Mouse (Mus musculus) heart, postnatal 10 days (tissue): ENCODE measurements around the gene Epp13. TPM values are rescaled to one million over a fixed set of nuclear protein-coding genes. Genes with fewer than 3 reads are reported as not detected.
"Not testable (repeated sequence)": the region's sequence is repeated elsewhere in the genome, so short reads cannot be mapped to it uniquely, and the experiment has no call there.

Source experiments
- DNase-seq, 2 experiments: peaks; one replicate each; pipeline ENCODE4 v3.0.0; 2021
- intact Hi-C: fragments of 180-260 bp; cut with DNase I; formaldehyde crosslinking; loops from one replicate; pipeline ENCODE4 v1.15.1; 2025
- total RNA-seq, 2 experiments: library from RNA; stranded (reverse); gene quantifications; 2 replicates each; pipeline ENCODE4 v1.2.3; 2021

Gene Epp13
- total RNA-seq, 2 experiments from 2014 or later, result not detected

DNA sequence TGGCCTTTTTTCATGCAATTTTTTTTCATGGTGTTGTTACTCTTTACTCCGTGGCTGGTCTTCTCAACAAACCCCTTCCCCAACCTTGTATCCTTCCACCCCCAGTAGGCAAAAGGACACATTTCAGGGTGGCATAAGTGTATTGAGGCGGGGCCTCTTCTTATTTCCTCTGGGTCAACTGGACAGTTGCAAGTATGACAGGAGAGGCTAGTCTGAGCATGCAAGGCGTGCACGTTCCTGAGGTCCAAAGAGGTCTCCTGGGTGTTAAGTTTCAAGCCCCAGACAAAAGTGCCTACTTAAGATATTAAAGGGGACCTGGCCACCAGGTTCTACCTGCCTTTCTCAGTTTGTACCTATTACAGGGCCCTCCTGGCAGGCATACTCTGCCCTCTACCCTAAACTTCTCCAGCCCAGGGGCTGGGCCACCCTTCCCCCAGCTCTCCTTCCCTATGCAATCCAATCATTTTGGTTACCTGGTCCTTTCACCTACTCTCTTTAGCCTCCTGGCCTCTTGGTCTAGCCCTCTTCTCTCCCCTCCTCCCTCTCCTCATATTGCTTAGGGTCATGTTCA lies 32.0 kb downstream of the Epp13 start:
- DNase-seq, result no peak
- intact Hi-C loops, result loop anchor here (5.0 to 10.0 kb wide), 4 partner anchors 48 to 1270 kb away; partner anchors contain the start of genes Fiz1, Gm20715, Gm44973 and Zfp524

GRCm38 (mm10) chr7:6285366-6285765 lies 32.9 kb downstream of the Epp13 start:
- DNase-seq, result no peak
- intact Hi-C loops, result loop anchor here (5.0 to 10.0 kb wide), 3 partner anchors 47 to 1271 kb away; partner anchors contain the start of genes Fiz1, Gm44973, Zfp524 and Zfp583

GRCm38 (mm10) chr7:6285842-6286705 lies 33.6 kb downstream of the Epp13 start, which contains the start of gene Zfp667:
Gene Zfp667, plus strand, starts transcription at chr7:6286579.
- intact Hi-C loops, result loop anchor here (5.0 to 10.0 kb wide), 3 partner anchors 46 to 1271 kb away; partner anchors contain the start of genes Fiz1, Gm44973, Zfp524 and Zfp583
- peak; percentile 99 for DNase-seq

DNA sequence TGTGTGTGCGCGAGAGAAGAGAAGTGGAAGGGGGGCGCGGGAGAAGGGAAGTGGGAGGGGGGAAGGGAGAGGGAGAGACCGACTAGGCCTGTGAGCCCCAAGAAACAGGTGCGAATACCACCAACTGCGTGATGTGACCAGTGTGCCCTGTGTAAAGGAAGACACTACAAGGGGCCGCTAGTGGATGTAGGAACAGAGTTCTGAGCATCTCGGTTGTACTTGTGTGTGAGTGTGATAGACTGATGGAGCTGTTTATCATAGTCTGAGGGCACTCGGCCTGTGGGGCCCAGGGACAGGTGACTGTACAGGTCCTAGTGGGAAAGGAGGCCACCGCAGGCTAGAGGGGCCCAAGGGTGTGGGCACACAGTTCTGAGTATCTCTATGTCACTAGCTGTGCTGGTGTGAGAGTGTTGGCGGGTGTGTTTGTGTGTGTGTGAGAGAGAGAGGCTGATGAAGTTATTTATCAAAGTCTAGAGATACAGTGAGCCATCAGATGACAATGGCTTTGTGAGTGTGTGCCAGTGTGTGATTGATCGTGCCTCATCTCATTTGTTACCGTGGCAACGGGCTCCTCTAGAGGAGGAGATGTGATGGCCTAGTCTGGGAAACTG lies 34.5 kb downstream of the Epp13 start:
- DNase-seq, result no peak
- intact Hi-C loops, result loop anchor here (5.0 to 10.0 kb wide), 3 partner anchors 45 to 1272 kb away; partner anchors contain the start of genes Fiz1, Gm44973, Zfp524 and Zfp583

DNA sequence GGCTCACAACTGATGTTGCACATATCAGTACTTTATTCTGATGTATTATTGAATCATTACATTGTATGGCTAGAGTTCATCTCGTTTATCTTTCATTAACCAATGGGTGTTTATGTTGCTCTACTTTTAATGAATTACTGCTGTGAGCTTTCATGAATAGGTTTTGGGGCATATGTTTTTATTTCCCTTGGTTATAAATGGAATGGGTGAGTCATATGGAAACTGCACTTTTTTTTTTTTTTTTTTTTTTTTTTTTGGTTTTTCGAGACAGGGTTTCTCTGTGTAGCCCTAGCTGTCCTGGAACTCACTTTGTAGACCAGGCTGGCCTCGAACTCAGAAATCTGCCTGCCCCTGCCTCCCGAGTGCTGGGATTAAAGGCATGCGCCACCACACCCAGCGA lies 38.6 kb downstream of the Epp13 start:
- DNase-seq, intact Hi-C loops: not testable (repeated sequence)

DNA sequence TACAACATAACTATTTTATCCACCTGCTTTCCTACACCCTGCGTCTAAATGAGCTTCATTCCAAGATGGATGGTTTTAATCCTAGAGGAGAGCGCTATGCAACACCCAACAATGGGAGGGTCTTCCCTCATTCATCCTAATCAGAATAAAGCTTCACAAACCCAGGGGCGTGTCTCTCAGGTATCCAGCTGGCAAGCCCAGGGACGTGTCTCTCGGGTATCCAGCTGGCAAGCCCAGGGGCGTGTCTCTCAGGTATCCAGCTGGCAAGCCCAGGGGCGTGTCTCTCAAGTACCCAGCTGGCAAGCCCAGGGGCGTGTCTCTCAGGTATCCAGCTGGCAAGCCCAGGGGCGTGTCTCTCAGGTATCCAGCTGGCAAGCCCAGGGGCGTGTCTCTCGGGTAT lies 48.3 kb downstream of the Epp13 start:
- intact Hi-C loops, DNase-seq: not testable (repeated sequence)

GRCm38 (mm10) chr7:6330458-6331232 lies 78.1 kb downstream of the Epp13 start:
- intact Hi-C loops, result loop anchor here (5.0 kb wide), 1 partner anchor 43 kb away; the partner anchor contains the start of gene Zfp667
- DNase-seq, result no peak

GRCm38 (mm10) chr7:6331233-6331956 lies 78.9 kb downstream of the Epp13 start, which contains the start of gene Zfp583:
Gene Zfp583, minus strand, starts transcription at chr7:6331285.
- intact Hi-C loops, result loop anchor here (5.0 kb wide), 1 partner anchor 44 kb away; the partner anchor contains the start of gene Zfp667
- peak; percentile 87 to 89 for DNase-seq

Other genes starting within 250 kb of the Epp13 start
- not detected for gene Vmn1r65, start 241.7 kb upstream of the Epp13 start, total RNA-seq
- gene Nlrp4c, start 207.5 kb upstream of the Epp13 start, total RNA-seq, result not detected
- gene Zfp787, start 96.7 kb upstream of the Epp13 start, total RNA-seq, result 10 to 100 TPM; 44.2 to 48.6 TPM
- 10 to 100 TPM; 11.8 to 13.8 TPM for gene Zfp444, start 80.5 kb upstream of the Epp13 start, total RNA-seq
- gene Galp, start 55.6 kb upstream of the Epp13 start, total RNA-seq, result not detected
- gene Zscan5b, start 30.4 kb upstream of the Epp13 start, total RNA-seq, result not detected
- 1 to 10 TPM; 2.1 to 2.4 TPM for gene Zfp667, start 33.9 kb downstream of the Epp13 start, total RNA-seq
- gene Zfp583, start 78.6 kb downstream of the Epp13 start, total RNA-seq, result 1 to 10 TPM; 1.5 to 1.9 TPM
- gene Gm3854, start 91.0 kb downstream of the Epp13 start, total RNA-seq, result under 1 TPM; 0.14 to 0.27 TPM
- 1 to 10 TPM; 1.3 to 2.4 TPM for gene Zfp78, start 110.6 kb downstream of the Epp13 start, total RNA-seq
- gene Zfp28, start 130.6 kb downstream of the Epp13 start, total RNA-seq, result 1 to 10 TPM; 4.3 to 4.5 TPM
- gene Smim17, start 146.0 kb downstream of the Epp13 start, total RNA-seq, result not detected
- not detected for gene Gm20715, start 157.6 kb downstream of the Epp13 start, total RNA-seq
- gene Olfr1344, start 186.0 kb downstream of the Epp13 start, total RNA-seq, result not detected
- gene Olfr1336, start 203.5 kb downstream of the Epp13 start, total RNA-seq, result not detected
- not detected for gene Olfr1346, start 214.4 kb downstream of the Epp13 start, total RNA-seq
- gene Olfr5, start 234.2 kb downstream of the Epp13 start, total RNA-seq, result not detected
- gene Olfr1347, start 247.0 kb downstream of the Epp13 start, total RNA-seq, result not detected